Mouse (Mus musculus) layer of hippocampus, postnatal 10 days (tissue): ENCODE measurements around the gene Gm9821. TPM values are rescaled to one million over a fixed set of nuclear protein-coding genes. Genes with fewer than 3 reads are reported as not detected.

Source experiments
- DNase-seq, 2 experiments: peaks; one replicate each; pipeline ENCODE4 v3.0.0; 2021; ENCODE audit warnings: low spot score in 2 of 2
- total RNA-seq, 2 experiments: library from RNA; stranded (reverse); gene quantifications; 2 replicates each; pipeline ENCODE4 v1.2.3; 2021

Gm9821 gene
- total RNA-seq, 2 experiments from 2014 or later, result not detected

DNA sequence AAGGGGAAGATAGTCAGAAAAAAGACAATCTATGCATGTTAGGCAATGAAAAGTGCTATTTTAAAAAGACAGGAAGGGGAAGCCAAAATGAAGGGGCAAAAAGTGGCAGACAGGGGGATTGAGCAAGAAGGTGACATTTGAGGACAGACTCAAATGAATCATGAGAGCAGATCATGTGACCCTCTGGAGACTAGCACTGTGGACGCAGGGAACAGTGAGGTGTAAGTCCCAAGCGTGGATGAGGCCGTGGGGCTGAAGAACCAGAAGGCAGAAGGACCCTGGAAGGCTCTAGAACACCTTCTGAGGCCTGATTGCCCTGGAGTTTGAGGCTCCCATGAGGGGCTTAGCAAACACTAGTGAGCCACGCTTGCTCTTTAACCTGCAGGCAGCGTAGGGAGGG lies 20.9 kb downstream of the Gm9821 start:
- no peak for DNase-seq

DNA sequence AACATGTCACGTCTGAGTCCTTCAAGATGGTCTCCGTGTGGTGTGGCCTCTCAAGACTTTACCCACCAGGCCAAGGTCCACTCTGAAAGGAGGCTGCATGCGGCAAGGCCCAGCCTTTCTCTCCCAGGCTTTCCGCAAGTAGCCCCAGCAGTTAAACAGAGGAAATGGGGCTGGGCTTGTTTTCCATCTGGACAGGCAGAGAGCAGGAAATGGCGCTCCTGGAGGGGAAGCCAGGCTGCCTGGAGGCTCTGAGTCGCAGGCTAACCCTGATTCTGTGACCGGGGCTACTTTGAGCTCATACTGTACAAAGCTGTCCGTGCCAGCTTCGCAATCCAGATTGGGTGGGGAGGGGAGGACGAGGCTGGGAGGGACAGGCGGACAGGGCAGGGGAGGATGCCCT lies 22.5 kb downstream of the Gm9821 start:
- no peak for DNase-seq

DNA sequence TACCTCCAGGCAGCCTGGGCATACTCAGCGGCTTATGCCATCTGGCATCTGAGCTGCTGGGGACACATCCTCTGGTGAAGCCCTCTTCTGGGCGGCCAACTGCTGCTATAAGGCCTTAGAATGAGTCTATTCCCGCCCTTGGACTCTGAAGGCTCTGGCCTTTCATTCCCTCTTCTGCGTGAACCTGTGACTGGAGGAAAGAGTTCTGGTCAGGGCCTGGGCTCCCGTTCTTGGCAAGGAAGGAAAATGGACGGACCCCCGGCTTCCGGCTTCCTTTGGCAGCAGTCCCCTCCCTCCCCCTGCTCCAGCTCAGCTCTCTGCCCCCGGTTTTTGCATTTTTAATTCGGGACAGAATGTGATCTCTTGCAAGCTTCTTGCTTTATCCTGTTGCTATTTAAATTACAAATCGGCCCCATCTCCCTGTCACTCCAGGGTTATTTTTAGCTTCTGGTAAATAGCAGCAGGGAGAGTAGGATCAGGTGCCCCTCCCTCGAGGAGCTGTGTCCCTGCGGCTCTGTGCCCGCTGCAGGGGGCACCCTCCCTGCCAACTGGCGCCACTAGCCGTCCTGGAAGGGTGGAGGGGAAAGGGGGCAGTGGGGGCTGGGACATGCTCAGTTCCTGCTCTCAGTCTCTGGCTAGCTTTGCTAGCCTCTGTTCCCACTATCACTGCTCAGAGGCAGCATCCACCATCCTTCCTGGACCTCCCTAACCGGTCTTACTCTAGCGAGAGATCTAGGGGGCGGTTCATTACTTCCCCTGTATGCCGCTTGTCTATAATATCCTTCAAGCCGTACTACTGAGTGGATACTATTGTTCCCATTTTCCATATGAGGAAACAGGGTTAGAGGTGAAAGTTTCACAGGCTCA lies 26.0 kb downstream of the Gm9821 start:
- DNase-seq, result peak; percentile 69 to 76

GRCm38 (mm10) chr2:91972121-91972566 lies 26.6 kb downstream of the Gm9821 start:
- DNase-seq, result no peak

DNA sequence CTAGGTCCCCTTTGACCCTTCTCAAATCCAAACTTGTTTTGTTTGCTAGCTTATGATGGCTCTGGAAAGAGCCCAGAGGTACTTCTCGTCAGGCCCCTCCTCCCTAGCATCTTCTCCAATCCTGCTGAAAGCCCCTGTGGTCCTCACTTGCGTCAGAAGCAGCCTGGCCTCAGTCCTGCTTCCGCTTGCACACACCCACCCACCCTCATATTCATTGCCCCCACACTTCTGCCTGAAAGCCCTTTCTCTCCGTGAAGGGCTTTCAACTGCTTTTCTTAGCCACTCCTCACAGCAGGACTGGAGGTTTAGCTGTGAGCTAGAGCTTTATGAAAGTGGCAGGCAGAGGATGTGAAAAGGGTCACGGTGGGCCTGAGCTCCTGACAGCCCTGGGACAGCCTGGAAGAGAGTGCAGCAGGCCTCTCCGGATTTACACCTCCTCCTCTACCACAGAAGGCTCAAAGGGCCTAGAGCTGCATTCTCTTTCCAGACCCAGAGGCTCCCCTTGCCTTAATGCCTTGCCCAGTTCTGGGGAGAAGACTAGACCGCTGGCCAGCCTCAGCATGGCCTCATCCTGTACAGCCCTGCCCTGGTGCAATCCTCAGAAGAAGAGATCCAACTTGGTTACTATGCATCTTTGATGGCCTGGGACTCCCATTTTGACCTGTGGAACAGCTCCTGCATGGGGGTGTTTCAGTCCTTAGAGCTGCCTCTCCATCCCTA lies 28.1 kb downstream of the Gm9821 start:
- no peak for DNase-seq

GRCm38 (mm10) chr2:91975581-91976541 lies 30.4 kb downstream of the Gm9821 start, which contains the start of gene Dgkz:
Gene Dgkz, minus strand, starts transcription at chr2:91975864.
- DNase-seq, result no peak

DNA sequence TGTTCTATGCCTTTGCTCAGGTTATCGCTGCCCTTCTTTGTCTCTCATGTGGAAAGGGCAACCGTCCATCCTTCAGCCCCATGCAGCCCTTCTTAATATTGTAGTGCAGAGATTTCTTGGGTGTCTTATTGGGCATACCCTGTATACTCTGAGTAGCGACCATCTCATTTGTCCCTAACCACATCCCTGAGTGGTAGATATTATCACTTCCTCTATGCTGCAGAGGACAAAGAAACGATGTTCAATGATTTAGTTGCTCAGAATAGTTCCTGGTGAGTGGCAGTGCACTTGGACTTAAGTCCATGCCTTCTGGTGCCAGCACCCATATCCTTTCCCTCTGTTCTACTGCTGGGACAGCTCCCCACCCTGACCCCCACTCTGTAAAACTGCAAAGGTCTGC lies 32.5 kb downstream of the Gm9821 start:
- no peak for DNase-seq

- DNase-seq, result no peak
Observed at GRCm38 (mm10) chr2:91978547-91978946, 33.0 kb downstream of the Gm9821 start.

DNA sequence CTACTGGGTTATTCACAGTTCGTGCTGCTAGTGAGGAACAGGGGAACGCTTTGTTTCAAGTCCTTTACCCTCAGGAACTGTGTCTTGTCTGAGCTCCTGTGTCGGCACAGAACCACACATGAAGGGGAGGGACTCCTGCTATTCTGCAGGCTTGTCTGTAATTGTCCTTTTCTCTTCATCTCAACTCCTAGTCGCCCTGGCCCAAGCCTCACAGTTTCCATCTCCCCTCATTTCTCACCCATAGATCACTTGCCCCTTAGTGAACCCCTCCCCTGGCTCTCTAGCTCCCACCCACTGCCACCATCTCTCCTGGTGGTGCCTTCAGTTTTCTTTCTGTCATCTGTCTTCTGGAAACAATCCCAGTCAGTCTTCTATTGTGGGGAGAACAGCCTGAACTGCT lies 34.7 kb downstream of the Gm9821 start:
- DNase-seq, result no peak

DNA sequence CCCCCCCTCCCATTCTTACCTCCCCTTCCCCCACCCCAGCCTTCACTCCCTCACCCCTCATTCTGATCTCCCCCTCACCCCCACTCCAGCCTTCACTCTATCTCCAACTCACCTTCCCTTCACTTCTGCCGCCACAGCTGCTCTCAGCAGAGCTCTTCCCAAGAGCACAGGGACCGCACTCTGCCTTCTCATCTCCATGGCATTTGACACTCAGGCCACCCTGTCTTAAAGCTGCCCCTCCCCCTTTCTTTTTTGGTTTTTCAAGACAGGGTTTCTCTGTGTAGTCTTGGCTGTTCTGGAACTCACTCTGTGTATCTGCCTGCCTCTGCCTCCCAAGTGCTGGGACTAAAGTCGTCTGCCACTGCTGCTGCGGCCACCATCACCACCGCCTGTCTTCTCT lies 35.3 kb downstream of the Gm9821 start:
- DNase-seq, result no peak

DNA sequence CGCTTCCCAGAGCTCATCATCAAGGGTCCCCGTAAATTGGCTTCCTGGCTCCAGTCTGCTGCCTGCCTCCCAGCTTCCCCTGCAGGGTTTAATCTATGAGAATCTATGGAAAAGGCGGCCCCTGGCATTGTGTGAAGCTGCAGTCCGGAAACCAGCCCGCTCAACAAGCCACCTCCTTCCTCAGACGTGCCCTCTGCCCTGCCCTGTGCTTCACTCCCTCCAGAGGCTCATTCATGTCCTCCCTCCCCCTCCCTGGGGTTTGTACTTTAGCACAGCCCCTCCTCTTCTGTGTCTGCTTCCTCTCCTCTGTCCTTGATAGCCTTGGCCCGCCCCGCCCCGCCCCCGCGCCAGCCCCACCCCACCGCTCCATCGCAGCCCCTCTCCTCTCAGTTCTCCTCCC lies 38.9 kb downstream of the Gm9821 start:
- DNase-seq, result no peak

DNA sequence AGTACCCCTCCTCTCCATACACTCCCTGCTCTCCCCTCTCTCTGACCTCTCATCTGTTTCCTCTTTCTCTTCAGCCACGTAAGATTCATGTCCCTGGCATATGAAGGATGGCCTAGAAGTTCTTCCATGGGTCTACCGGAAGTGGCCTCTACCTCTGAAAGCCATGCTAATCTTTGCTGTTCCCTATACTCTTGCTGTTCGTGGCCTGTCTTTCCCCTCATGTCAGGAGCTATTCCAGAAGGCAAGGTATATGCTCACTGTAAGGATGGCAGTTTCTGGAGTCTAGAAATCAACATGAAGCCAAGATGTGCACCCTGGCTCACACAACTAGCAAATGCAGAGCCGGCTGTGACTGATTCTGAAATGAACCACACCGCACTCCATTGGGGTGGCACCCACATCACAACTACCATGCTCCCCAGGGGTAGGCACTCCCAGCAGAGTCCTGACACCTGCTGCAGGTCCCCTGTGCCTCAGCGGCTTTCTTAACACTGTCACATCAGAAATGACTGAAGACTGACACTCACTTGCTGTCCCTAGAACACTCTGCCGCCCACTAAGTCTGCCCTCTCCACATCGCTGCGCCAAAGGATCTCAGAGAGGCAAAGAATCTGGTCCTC lies 39.5 kb downstream of the Gm9821 start:
- DNase-seq, result no peak

DNA sequence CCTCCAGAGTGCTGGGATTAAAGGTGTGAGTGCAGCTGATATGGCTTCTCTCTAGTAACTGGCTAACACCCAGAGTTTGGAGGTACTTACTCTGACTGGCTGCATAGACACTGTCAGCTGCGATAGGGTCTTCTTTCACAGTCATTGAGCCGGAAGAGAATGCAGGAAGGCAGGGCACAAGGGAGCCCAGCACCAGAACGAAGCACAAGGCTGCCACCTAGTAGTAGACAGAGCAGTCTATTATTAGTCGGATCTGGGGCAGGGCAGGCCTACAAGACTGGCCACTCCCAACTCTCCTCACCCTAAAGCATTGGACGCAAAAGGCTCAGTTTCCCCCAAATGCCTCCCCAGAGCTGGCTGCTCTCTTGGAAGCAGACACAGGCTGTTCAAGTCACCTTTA lies 40.6 kb downstream of the Gm9821 start:
- peak; percentile 34 to 36 for DNase-seq

DNA sequence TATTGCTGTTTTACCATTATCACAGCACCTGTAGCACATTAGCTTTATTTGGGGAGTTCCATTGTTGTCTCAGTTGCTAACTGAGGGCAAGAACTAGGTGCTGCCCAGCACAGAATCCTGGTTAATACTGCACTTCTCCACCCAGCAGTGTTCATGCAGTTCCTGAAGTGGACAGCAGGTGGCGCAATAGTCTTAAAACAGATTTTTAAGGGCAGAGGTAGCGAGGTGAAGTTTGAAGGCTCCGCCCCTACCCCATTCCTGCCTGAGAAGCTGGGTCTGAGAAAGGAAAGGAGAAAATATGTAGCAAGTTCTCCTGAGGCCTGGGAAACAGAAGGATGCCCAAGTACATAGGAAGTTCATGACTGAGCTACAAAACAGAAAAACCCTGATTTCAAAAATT lies 42.0 kb downstream of the Gm9821 start:
- DNase-seq, result peak; percentile 92

GRCm38 (mm10) chr2:91989750-91990149 lies 44.2 kb downstream of the Gm9821 start:
- no peak for DNase-seq

DNA sequence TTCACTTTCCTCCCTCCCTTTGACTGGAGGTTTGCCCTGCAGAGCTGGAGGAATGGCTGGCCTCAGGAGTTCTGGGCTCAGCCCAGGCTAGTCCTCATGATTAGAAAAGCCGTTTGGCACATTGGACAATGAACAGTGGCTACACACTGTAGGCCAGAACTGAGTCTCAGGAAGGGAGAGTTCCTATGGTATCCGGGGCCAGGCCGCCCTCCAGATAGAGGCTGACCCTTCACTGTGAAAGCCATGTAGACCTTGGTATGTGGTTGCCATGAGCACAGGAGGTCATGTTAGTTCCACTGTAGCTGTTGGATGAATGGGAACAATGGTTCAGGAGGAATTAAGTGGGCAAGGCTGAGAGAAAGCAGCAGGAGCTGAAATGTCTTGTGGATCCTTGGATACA lies 47.9 kb downstream of the Gm9821 start:
- DNase-seq, result no peak

DNA sequence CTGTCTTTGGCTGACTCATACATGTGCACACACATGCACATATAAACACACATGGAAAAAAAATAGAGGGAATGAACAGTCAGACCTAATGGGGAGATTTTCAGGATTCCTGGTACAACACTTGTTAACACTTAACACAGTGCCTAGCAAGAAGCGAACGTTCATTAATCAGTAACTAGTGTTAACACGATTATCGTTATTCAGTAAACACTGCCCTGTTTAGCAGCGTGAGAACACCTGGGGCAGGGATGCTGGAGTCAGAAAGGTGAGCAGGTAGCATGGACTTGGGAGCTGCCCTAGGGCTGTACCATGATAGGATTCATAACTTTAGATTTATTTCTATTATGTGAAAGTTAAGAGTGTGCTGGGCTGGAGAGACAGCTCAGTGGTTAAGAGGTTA lies 50.5 kb downstream of the Gm9821 start:
- DNase-seq, result no peak
